Mouse (Mus musculus) right cerebral cortex, postnatal 10 days (tissue): ENCODE data around the gene S100a8.

Experiments used
- DNase-seq, 2 experiments: peaks; one replicate each; pipeline ENCODE4 v3.0.0; 2021; ENCODE audit warnings: low spot score in 2 of 2

Gene S100a8

DNA sequence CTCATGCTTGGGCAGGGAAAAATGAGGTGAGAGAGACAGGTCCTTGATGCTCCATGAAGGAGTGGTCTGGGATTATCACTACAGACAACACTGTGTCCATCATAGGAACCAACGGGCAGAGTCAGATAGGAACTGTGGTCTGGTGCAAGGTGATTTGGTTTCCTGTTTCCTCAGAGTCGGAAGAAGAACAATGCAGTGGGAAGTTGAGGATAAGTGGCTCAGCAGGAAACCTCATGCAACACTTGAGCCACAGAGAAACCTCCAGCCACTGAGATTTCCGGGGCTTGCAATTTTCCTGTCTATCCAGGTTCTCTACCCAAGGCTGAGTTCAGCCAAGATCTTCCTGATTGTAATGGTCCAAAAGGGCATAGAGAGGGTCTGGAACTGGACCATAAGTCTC, 9.9 kb downstream of the S100a8 start:
- no peak for DNase-seq

DNA sequence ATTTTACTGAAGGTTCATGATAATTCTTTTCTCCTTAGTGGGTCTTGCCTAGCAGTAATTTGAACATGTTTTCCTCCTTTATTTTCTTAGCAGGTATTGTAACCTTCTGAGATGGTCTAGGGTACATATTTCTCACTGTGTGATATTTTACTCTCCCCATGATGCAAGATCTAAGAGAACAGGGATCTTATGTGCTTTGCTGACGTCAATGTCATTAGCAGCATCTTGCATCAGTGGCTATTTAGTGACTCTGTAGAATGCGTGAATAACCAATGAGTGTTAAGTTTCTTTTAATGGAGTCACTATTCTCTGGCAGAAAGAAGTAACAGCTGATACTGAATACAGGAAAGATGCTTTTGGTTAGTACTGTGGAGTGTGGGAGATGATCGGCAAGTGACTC, 15.2 kb downstream of the S100a8 start:
- DNase-seq: no peak

DNA sequence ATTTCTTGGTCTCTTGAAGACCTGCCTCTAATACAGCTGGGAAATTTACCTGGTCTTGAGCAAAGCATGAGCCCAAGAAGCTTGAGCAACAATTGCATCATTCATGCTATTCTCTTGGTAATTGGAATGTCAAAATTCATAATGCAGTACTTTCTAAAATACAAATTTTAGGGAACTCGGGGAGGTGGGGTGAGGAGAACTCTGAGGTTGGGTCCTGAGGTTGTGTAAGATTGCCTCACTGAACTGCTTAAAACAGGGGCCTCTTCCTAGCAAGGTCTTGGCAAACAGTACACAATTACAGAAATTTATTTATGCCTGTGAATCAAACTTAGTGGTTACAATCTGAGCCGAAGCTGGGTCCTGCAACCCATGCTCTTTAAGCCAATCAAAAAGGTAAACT, 18.1 kb downstream of the S100a8 start:
- no peak for DNase-seq

DNA sequence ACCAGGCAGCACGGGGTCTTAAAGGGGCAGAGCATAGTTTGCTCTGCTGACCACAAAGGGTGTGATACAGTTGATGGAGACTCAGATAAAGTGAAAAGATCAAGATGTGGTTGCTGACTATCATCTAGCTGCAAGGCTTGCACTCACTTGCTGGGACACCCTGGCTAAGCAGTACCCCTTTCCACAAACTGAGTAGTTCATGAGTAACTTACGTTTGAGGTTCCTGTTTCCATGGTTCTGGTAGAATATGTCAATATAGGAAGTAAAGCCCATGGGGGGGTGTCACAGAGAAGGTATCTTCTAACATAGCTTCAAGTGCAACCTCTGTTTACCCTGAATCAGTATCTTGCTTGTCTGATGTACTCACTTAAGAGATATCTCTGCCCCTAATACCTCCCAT, 24.7 kb downstream of the S100a8 start:
- no peak for DNase-seq

DNA sequence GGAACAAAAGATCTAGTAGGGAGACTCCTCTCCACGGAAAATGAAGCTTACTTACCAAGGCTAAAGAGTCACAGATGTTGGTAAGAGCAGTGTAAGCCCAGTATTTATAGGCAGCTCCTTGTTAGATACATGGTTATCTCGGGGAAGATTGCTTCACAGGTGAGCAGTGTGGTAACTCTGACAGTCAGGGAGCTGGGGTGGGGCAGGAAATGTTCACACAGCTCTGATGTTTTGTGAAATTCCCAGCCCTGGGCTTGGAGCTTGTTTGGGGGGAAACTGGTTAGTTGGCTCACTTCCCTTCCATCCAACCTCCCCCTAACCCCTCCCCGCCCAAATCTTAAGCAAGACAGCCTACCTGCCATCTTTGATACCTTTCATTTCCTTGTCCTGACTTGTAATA, 26.8 kb downstream of the S100a8 start, which contains the start of gene S100a9:
TSS of gene S100a9 (minus strand) at position 109 of the 400 bp plus-strand sequence.
- DNase-seq: no peak

- no peak for DNase-seq
These were observed 33.5 kb downstream of the S100a8 start for GRCm38 (mm10) chr3:90702244-90702643.

DNA sequence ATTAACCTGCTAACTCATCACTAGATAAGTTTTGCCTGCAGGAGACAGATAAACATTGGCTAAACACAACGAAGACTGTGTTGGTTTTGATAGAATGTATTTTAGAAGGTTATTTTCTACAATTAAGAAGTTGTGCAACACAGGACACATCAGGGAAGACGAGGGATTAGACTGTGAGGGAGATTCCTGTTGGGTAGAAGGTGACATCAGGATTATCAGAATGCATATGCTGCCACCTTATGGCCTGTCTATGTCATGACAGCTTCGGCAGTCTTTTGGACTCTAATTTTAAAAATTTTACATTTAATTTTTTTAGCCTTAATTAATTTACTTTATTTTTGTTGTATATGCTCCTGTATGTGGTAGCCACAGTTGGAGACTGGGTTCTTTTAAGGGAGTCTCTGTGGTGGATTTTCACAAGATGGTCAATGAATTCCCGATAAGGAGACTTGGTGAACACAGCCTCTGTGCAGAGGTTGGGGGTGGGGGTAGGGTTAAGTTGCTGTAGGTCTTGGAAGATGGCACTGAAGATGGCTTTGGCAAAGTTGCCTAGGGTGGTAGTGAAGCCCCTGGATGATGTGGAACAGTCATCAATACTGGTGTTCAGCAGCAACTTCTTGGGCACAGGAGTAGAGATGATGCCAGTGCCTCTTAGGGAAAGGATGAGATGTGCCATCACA, 39.9 kb downstream of the S100a8 start:
- DNase-seq: peak; percentile 25 to 56

DNA sequence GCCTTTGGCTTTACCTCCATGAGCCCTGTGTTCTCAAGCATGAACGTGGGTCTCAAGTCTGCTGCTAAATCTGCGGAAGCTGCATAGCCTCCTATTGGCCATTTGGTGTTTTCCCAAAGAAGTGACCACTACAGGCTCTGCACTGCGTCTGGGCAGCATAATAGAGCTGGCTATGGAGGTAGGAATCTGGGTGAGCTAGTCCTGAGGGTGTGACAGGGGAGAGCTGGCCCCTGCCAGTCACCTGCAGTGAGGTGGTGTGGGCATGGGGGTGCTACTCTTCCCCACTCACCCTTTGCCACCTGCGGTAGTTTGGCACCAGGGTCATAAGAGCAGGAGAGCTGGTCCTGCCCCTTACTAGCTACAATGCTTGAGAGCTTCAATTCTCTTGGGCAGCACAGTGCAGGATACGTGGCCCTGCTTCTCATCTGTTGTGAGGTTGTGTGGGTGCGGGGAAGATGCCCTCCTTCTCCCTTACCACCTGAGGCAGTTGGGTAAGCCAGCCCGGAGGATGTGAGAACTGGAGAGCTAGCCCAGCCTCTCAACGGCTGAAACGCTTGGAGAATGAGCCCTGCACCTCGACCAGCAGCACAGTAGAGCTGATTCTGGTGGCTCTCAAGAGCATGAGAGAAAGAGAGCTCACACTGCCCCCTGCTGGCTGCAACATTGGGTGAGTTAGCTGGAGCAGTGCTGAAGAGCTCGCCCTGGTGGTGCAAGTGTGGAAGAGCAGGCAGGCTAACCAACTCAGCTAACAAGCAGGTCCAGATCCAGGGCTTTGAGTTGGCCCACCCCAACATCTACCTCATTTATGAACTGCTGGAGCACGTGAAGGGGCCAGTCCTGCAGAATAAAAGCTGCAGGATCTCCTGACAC, 41.0 kb downstream of the S100a8 start:
- DNase-seq: peak; percentile 83 to 86
